Mouse (Mus musculus) liver, embryonic 15.5 days (tissue): Measurements from ENCODE around the gene Foxp1. TPM values are rescaled to one million over a fixed set of nuclear protein-coding genes. Genes with fewer than 3 reads are reported as not detected.
A peak's percentile ranks its signal among the peaks of the same experiment; 100 is the strongest.

Experiments
- ATAC-seq: fragments of 200-750 bp; cut with Nextera tagmentation; 2 replicates; pipeline ENCODE4 v1.8.0; 2017; ENCODE audit warnings: moderate number of reproducible peaks, mild to moderate bottlenecking, moderate library complexity; ENCODE audit not compliant: insufficient read depth
- H3K27ac ChIP-seq: fragments of 300-500 bp; sonication (generic); replicated peaks from 2 replicates; pipeline ENCODE4 v1.5.1; 2015; ENCODE audit warnings: mild to moderate bottlenecking, inconsistent platforms
- H3K27me3 ChIP-seq: fragments of 300-500 bp; sonication (generic); 2 replicates; pipeline ENCODE4 v1.6.1; 2015; ENCODE audit warnings: mild to moderate bottlenecking, inconsistent platforms
- H3K36me3 ChIP-seq: fragments of 300-500 bp; sonication (generic); replicated peaks from 2 replicates; pipeline ENCODE4 v1.6.1; 2015; ENCODE audit warnings: moderate library complexity, mild to moderate bottlenecking, inconsistent platforms
- H3K4me1 ChIP-seq: fragments of 300-500 bp; sonication (generic); replicated peaks from 2 replicates; pipeline ENCODE4 v1.6.1; 2015; ENCODE audit warnings: inconsistent platforms
- H3K4me2 ChIP-seq: fragments of 300-500 bp; sonication (generic); 2 replicates; pipeline ENCODE4 v1.6.1; 2015; ENCODE audit warnings: moderate library complexity, mild to moderate bottlenecking, inconsistent platforms
- H3K4me3 ChIP-seq: fragments of 300-500 bp; sonication (generic); replicated peaks from 2 replicates; pipeline ENCODE4 v1.5.1; 2015; ENCODE audit warnings: mild to moderate bottlenecking, inconsistent platforms
- H3K9ac ChIP-seq: fragments of 300-500 bp; sonication (generic); 2 replicates; pipeline ENCODE4 v1.6.1; 2015; ENCODE audit warnings: moderate library complexity, mild to moderate bottlenecking, inconsistent platforms
- H3K9me3 ChIP-seq: fragments of 300-500 bp; sonication (generic); replicated peaks from 2 replicates; pipeline ENCODE4 v1.6.1; 2016; ENCODE audit warnings: inconsistent platforms
- WGBS: fragments of 180-500 bp; shearing (Covaris S2); methylation state at CpG from one replicate; pipeline ENCODE4 v1.1.7; 2015; ENCODE audit warnings: mixed read lengths; ENCODE audit not compliant: insufficient replicate concordance; 5-methylcytosine and 5-hydroxymethylcytosine counted together
- polyA plus RNA-seq: library from polyadenylated mRNA; unstranded; fragments of >200 nt; fragmentation: Nextera tagmentation; extraction: Ambion mirVana; gene quantifications from 2 replicates; pipeline ENCODE4 v1.2.1, GENCODE M21; 2015

Gene Foxp1
- polyA plus RNA-seq, 1 experiment from 2014 or later: 15.2 TPM

DNA sequence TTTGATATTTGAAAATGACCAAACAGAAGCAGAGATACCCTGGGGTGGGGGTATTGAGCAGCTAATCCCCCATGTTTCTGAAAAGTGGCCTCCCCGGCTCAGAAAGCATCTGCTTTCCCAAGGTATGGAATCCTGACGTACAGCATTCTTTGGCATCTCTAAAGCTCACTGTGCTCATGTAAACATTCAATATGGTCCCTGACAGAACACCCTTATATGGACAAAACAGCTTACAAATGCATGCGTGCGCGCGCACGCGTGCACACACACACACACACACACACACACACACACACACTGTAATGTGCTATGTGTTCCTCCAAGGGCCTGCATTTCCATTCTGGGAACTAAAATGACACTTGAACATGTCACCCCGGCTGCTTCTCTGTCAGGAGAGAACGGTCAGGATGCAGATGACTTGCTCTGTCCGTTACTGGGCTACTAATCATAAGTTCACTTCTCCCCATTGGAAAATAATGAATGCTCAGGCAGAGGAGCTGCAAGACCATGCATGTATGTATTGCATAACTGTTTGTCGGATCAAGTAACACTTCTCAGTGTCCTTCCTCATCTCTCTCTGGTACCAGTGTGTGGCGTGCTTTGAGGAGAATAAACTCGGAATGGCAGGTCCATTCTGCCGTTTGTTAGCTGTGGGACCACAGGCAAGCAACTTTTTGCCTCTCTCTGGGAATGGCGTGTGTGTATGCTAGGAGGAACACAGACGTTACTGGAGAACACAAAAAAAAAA lies 15.8 kb upstream of the Foxp1 start:
- Histone ChIP-seq H3K9me3 (no peaks in the 10 kb centered on the region), H3K27ac (no peak overlapping the region), H3K9ac (no peak overlapping the region), H3K4me1 (0 out of 2 replicates have a peak, but pooled peaks cover 3% of the 10 kb centered on the region), H3K4me2 (no peak overlapping the region), H3K36me3 (no peaks in the 10 kb centered on the region), H3K27me3 (no peaks in the 10 kb centered on the region), H3K4me3 (no peak overlapping the region)
- 69% methylated on average over 17 of the region's 17 CpGs for WGBS
- no peak for ATAC-seq

DNA sequence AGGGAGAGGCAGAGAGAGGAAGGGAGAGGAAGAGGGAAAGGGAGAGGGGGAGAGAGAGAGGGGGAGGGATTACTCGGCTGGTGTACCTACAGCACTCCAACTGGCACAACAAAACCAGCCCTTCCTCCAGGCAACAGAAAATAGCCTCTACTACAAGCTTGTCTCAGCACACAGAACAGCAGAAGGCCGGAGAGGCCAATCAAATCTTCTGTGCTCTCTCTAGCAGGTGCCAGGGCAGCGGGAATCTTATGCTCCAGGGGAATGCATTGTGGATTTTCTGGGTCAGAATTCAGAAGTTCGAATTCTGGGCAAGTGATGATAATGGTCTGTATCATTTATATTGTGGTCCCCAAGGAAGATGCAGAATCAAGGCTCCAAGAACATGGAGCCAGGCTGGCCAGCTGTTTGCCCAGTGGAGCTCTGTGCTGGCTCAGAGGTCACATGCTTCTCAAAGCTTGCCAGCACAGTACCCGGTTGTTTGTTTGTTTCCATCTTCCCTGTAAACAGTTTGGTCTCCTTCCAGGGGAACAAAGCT lies 11.8 kb upstream of the Foxp1 start:
- Histone ChIP-seq H3K4me2 (no peak overlapping the region), H3K36me3 (no peaks in the 10 kb centered on the region), H3K4me1 (peaks cover 10% of the 10 kb centered on the region), H3K9me3 (no peaks in the 10 kb centered on the region), H3K27me3 (no peaks in the 10 kb centered on the region), H3K9ac (no peak overlapping the region), H3K4me3 (no peak overlapping the region), H3K27ac (no peak overlapping the region)
- ATAC-seq: no peak
- WGBS: 50% methylated on average over 5 of the region's 5 CpGs

DNA sequence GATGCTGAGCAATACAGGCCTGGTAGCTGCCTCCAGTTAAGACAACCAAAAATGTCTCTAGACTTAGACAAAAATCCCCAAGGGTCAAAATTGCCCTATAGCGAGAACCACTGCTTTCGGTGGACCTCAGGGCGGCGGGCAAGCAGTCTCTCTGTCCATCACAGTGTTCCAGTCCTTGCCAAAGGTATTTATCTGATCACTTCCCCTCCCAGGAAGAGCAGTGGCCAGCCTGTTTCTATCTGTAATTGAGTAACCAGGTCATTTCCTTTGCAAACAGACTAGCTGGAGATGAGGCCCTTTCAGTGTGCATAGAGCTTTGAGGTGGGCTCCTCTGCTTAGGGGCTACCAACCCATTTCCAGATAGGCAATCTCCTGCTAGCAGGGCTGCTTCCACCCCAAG lies 9.9 kb upstream of the Foxp1 start:
- Histone ChIP-seq H3K36me3 (no peaks in the 10 kb centered on the region), H3K4me1 (peaks cover 7% of the 10 kb centered on the region), H3K27ac (no peak overlapping the region), H3K9me3 (no peaks in the 10 kb centered on the region), H3K4me3 (no peak overlapping the region), H3K4me2 (no peak overlapping the region), H3K9ac (no peak overlapping the region), H3K27me3 (no peaks in the 10 kb centered on the region)
- WGBS: 61% methylated on average over 4 of the region's 4 CpGs
- peak; percentile 44; the same call in 1 of the 2 replicates for ATAC-seq

DNA sequence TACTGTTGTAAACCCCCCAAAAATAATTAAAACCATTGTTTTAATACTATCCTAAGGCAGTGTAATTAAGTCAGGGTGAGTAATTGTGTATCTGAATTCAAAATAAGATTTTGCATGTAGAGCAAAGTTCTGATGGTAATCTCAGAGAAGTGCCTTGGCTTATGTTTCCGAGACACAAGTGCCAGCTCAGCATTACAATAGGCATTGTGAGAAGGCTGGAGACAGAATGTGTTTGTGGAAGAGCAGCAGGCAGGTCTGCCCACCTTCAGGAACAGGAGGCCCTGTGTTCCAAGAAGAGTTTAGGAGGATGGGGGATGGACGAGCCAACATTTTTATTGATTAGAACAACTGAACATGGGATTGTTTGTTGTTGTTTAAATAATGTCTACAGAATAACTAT lies 6.5 kb upstream of the Foxp1 start:
- Histone ChIP-seq H3K4me1 (peaks cover 9% of the 10 kb centered on the region), H3K4me3 (no peak overlapping the region), H3K9ac (no peak overlapping the region), H3K9me3 (no peaks in the 10 kb centered on the region), H3K36me3 (no peaks in the 10 kb centered on the region), H3K27me3 (no peaks in the 10 kb centered on the region), H3K4me2 (no peak overlapping the region), H3K27ac (no peak overlapping the region)
- 53% methylated on average over 2 of the region's 2 CpGs for WGBS
- no peak for ATAC-seq

DNA sequence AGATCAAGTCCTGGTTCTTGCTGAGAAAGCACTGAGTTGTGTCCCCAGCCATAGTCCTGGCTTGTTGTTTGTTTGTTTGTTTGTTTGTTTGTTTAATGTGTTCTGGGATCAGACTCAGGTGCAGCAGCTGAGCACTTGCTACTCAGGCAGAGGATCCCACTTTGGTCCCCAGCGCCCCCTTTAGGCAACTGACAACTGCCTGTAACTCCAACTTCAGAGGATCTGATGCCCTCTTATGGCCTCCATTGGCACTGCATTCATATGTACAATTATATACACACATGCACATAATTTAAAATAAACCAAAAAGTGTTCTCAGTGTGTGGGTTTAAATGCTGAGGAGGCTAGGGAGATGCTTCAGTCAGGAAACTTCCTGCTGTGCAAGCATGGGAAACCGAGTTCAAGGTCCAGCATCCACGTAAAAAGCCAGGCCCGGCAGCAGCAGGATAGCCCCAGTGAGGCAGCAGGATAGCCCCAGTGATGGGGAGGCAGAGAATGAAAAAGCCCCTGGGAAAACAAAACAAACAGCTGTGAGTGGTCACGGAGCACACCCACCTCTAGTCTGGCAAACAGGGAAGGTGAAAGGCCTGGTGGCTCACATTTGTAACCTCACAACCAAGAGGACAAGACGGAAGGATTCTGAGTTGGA lies 5.1 kb upstream of the Foxp1 start:
- peaks cover 10% of the 10 kb centered on the region for H3K4me1 ChIP-seq
- no peak overlapping the region for H3K27ac ChIP-seq
- H3K36me3 ChIP-seq: no peaks in the 10 kb centered on the region
- H3K27me3 ChIP-seq: no peaks in the 10 kb centered on the region
- no peaks in the 10 kb centered on the region for H3K9me3 ChIP-seq
- no peak overlapping the region for H3K9ac ChIP-seq
- no peak overlapping the region for H3K4me2 ChIP-seq
- no peak for ATAC-seq
- 74% methylated on average over 6 of the region's 6 CpGs for WGBS
- H3K4me3 ChIP-seq: no peak overlapping the region

DNA sequence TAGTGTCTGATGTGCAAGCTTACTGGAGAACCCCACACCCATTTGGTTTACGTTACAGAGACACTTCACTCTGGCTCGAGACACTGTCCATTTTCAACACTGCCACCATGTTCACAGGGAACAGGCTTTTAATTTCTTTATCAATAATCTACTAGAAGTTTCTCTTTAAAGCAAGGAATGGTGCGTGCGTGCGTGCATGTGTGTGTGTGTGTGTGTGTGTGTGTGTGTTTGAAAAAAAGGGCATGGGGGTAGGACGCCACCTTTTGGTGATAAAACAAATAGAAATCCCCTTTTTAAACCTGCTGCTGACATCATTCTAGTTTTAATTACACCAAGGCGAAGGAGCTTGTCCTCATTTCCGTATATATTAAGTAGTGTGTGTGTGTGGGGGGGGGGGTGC lies 2.8 kb upstream of the Foxp1 start:
- no peak overlapping the region for H3K4me3 ChIP-seq
- no peak for ATAC-seq
- H3K36me3 ChIP-seq: no peaks in the 10 kb centered on the region
- H3K27me3 ChIP-seq: peaks cover 18% of the 10 kb centered on the region
- H3K4me2 ChIP-seq: no peak overlapping the region; the same call in 1 of the 2 replicates
- WGBS: 53% methylated on average over 8 of the region's 8 CpGs
- H3K9me3 ChIP-seq: no peaks in the 10 kb centered on the region
- no peak overlapping the region for H3K27ac ChIP-seq
- peaks cover 17% of the 10 kb centered on the region for H3K4me1 ChIP-seq
- H3K9ac ChIP-seq: no peak overlapping the region

DNA sequence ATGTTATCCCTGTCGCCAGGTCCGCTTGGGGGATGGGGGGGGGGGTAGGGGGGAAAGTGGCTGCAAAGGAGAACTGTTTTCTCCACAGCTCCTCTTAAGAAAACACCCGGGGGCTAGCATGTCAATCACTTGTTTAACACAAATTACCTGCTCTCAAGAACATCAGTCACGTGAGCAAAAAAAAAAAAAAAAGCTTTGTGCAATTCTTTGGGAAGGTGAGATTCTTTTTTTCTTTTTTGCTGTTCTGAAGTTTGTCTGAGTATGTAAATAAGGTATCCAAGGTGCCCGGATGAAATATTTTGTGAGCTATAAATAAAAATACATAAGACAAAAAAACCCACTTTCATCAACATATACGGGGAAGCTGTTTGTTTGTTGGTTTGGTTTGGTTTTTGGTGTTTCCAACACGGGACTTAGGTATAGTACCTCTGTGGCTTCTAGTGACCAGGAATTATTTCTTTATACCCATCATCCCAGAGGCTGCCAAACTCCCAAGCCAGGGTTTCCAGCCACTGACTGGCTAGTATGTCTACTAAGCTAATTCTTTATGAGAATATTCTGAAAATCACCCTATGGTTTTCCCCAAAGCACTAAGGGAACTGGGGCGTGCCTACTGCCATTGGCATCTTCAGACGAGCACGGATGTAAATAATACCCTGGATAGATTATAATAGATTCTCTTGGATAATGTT lies 1.3 kb upstream of the Foxp1 start:
- 31% methylated on average over 10 of the region's 10 CpGs for WGBS
- Histone ChIP-seq H3K27me3 (peaks cover 33% of the 10 kb centered on the region), H3K36me3 (no peaks in the 10 kb centered on the region), H3K9ac (peak overlapping the region; percentile 78), H3K4me2 (peak overlapping the region; percentile 90), H3K4me3 (peak overlapping the region; percentile 78), H3K27ac (peak overlapping the region; percentile 93), H3K4me1 (peaks cover 18% of the 10 kb centered on the region), H3K9me3 (no peaks in the 10 kb centered on the region)
- no peak for ATAC-seq

DNA sequence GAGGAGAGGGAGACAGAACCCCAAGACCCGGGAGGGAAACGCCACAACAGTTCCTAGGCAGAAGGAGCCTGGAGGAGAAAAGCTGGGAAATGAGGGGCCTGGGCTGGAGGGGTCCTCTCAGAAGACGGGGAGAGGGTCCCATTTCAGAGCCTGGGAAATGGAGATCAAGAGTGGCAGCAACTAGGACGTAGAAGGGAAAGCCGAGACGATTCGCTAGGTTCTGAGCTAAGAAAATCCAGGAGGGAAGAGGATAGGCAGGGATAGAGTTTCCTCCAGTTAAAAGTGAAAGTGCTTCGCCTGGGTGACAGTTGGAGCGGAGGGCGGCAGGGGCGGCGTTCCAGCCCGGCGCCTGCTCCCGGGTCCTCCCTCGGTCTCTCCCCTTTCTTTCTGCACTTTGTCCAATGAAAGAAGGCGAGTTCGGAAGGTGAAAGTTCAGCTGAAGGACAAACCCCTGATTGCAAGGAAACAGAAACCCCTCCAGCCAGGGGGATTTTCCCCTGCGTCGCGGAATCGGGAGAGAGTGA lies 650 bp upstream of the Foxp1 start:
- peak overlapping the region; percentile 78 for H3K4me3 ChIP-seq
- H3K4me1 ChIP-seq: peaks cover 18% of the 10 kb centered on the region
- under 1% methylated on average over 22 of the region's 22 CpGs for WGBS
- no peaks in the 10 kb centered on the region for H3K36me3 ChIP-seq
- H3K4me2 ChIP-seq: peak overlapping the region; percentile 90
- H3K27me3 ChIP-seq: peaks cover 33% of the 10 kb centered on the region
- peak overlapping the region; percentile 93 for H3K27ac ChIP-seq
- H3K9ac ChIP-seq: peak overlapping the region; percentile 78
- H3K9me3 ChIP-seq: no peaks in the 10 kb centered on the region
- ATAC-seq: peak; percentile 43; the same call in 1 of the 2 replicates

DNA sequence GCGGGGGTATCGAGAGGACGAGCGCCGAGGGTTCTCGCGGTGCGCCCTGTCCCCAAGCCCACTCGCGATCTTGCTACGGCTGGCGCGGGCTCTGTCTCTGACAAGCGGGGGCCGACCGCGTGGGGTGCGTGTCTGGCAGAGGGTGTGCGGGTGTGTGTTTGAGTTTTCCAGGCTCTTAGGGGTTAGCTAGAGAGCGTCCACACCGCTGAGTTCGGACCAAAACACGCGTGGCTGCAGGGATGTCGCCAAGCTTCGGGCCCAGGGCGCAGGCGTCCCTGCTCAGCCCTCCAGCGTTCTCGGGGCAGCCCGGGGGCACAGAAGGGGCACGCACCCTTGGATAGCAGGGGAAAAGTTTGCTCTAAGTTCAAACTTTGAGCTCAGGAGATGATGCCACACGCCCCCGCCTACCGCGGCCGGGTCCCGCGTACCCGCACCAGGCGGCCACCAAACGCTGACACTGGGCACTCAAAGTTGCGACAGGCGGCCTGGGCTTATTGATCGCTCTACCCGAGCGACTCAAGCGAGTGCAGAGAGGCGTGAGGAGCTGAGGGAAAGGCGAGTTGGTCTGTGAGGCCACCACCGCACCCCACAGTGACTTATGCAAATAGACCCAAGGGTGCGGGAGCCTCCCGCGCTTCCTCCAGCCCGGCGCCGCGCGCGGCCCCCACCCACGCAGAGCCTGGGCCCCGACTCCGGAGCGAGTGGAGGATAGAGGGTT lies 721 bp downstream of the Foxp1 start:
- Histone ChIP-seq H3K27me3 (peaks cover 33% of the 10 kb centered on the region), H3K9ac (peak overlapping the region; percentile 78), H3K36me3 (no peaks in the 10 kb centered on the region), H3K4me1 (peaks cover 18% of the 10 kb centered on the region), H3K9me3 (no peaks in the 10 kb centered on the region), H3K4me2 (peak overlapping the region; percentile 90), H3K4me3 (peak overlapping the region; percentile 78), H3K27ac (peak overlapping the region; percentile 93)
- peak; percentile 20 for ATAC-seq
- WGBS: under 1% methylated on average over 64 of the region's 64 CpGs

DNA sequence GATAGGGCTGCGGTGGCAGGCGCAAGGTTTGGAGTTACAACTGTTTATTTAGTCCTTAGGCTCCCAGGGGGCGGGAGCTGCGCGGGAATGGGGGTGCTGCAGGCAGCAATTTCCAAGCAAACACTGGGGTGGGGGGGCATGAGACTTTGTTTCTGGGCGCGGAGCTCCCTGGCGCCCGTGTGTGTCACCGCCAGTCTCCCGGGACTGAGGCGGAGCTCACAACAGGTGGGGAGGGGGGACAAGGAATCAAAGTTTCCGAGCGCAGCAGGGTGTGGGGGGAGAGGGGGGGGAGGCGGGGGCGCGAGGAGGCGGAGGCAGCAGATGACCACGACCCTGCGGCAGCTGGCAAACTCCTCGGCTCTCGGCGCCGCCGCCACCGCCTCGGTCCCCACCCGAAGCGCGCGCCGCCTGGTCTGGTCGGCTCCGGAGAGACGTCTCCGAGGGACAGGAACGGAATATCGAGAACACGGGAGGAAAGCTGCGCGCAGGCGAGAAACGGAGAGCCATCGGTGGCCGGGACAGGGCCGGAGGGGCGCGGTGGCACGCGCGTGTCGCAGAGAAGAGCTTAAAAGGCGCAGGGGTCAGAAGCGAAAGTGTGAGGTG lies 1.4 kb downstream of the Foxp1 start:
- H3K4me1 ChIP-seq: peaks cover 18% of the 10 kb centered on the region
- peak; percentile 69 for ATAC-seq
- peaks cover 33% of the 10 kb centered on the region for H3K27me3 ChIP-seq
- H3K4me3 ChIP-seq: peak overlapping the region; percentile 78
- 1% methylated on average over 54 of the region's 54 CpGs for WGBS
- peak overlapping the region; percentile 93 for H3K27ac ChIP-seq
- H3K9me3 ChIP-seq: no peaks in the 10 kb centered on the region
- no peaks in the 10 kb centered on the region for H3K36me3 ChIP-seq
- peak overlapping the region; percentile 90 for H3K4me2 ChIP-seq
- peak overlapping the region; percentile 78 for H3K9ac ChIP-seq
